Mouse (Mus musculus): Measurements from ENCODE around the gene Errfi1. TPM values are rescaled to one million over a fixed set of nuclear protein-coding genes. Genes with fewer than 3 reads are reported as not detected.

Errfi1 gene
- total and polyA plus RNA-seq, 3 experiments: 2.1 to 2.7 TPM; not detected in 1

DNA sequence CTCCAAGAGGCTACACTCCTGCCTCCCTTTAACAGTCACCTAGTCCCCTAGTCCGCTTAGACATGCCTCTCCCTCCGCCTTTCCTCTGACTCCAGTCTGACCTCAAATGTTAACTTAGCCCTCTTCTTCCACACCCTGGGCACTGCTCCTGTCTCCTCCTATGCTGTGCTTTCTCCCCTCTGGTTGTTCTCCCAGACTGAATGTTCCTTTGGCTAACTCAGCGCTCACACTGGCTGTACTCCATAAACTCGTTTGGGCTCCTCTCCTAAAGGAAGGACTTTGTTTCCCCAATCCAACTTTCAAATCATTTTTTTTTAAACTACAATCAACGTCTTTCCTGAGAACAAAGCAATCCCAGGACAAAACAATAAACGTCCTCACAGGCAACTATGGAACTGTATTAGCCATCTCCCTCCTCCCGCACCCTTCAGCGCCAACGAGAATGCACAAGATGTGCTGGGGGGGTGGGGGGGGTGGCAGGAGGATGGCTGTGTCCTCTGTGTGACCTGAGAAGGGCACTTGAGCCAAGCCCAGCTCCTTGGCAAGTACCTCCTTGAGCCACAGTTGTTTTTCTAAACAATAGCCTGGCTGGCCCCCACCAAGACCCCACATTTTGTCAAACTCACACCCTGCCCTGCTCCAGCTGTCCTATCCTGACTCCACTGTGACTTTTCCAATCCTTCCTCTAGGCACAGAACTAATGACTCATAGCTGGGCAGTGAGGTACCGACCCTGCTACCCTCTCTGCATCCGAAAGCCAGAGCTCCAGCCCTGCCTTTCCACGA, 34.4 kb upstream of the Errfi1 start:
- no peak for DNase-seq (ENCODE audit: low read depth, low spot score)
- TF ChIP-seq USF1 (IDR thresholded peaks at IDR 0.05; ENCODE audit: low read depth, low read length): no peak
- no peak for TF ChIP-seq GABPA (IDR thresholded peaks at IDR 0.05; ENCODE audit: low read depth, low read length)
- TF ChIP-seq GATA1 (IDR thresholded peaks at IDR 0.05; ENCODE audit: low read depth, low read length): no peak
- no peak for TF ChIP-seq RAD21 (IDR thresholded peaks at IDR 0.05; ENCODE audit: low read depth, low read length)
- TF ChIP-seq CHD2 (IDR thresholded peaks at IDR 0.05; ENCODE audit: low read length): no peak
- TF ChIP-seq MYB (IDR thresholded peaks at IDR 0.05; ENCODE audit: low read depth, low read length): no peak
- no peak for TF ChIP-seq MXI1 (IDR thresholded peaks at IDR 0.05; ENCODE audit: low read depth, low read length)
- TF ChIP-seq SMC3 (IDR thresholded peaks at IDR 0.05; ENCODE audit: low read depth, low read length): no peak
- no peak for TF ChIP-seq E2F4 (IDR thresholded peaks at IDR 0.05; ENCODE audit: borderline replicate concordance, low read depth, low read length)
- no peak for TF ChIP-seq POLR2AphosphoS2 (IDR thresholded peaks at IDR 0.05; ENCODE audit: low read length)
- no peak for TF ChIP-seq RCOR1 (IDR thresholded peaks at IDR 0.05; ENCODE audit: low read depth, low read length)
- no peak for TF ChIP-seq TBP (IDR thresholded peaks at IDR 0.05; ENCODE audit: low read depth, low read length)
- H3K9me3 ChIP-seq (replicated peaks; ENCODE audit: insufficient read depth, low read length): no peaks in the 10 kb centered on the region
- H3K4me3 ChIP-seq (ENCODE audit: control insufficient read depth in 1 of 2, insufficient read depth in 1 of 2, low read depth in 2 of 2, low read length in 2 of 2): no peak overlapping the region
- H3K9ac ChIP-seq (ENCODE audit: control insufficient read depth, low read depth, low read length, poor library complexity, severe bottlenecking): no peak overlapping the region
- H3K79me2 ChIP-seq (ENCODE audit: control insufficient read depth, insufficient read depth, low read length, poor library complexity): no peaks in the 10 kb centered on the region
- H3K27me3 ChIP-seq (ENCODE audit: control insufficient read depth in 1 of 2, insufficient read depth in 2 of 2, low read length in 2 of 2): peaks cover 0 to 11% of the 10 kb centered on the region in 2 experiments; a peak in 3 of 4 replicates
- H3K4me1 ChIP-seq (ENCODE audit: control insufficient read depth in 1 of 2, insufficient read depth in 2 of 2, low read length in 2 of 2): peaks cover 0 to 4% of the 10 kb centered on the region in 2 experiments; a peak in 2 of 4 replicates
- H3K27ac ChIP-seq (ENCODE audit: control insufficient read depth, low read depth, low read length): no peak overlapping the region
- H3K36me3 ChIP-seq (ENCODE audit: control insufficient read depth in 1 of 2, insufficient read depth in 2 of 2, low read length in 2 of 2): peaks cover 0 to 2% of the 10 kb centered on the region in 2 experiments; a peak in 2 of 4 replicates

DNA sequence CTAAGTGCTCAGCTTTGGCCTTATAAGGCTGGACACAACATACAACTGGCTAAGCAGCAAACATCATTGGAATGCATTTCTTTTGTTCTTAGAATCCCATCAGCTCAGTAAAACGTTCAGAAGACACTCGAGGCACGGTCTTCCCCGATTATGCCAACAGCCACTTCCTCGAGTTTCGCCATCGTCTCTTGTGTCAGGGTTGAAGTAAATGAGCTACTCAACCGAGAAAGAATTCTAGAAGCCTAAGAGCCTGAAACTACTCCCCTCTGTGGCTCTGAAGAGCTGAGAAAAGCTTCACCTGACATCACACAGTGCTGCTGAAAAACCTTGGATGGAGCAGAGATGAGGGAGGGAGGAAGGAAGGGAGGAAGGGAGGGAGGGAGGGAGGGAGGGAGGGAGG, 32.3 kb upstream of the Errfi1 start:
- no peak overlapping the region for H3K4me3 ChIP-seq (ENCODE audit: control insufficient read depth in 1 of 2, insufficient read depth in 1 of 2, low read depth in 2 of 2, low read length in 2 of 2)
- no peaks in the 10 kb centered on the region for H3K79me2 ChIP-seq (ENCODE audit: control insufficient read depth, insufficient read depth, low read length, poor library complexity)
- no peak overlapping the region for H3K27ac ChIP-seq (ENCODE audit: control insufficient read depth, low read depth, low read length)
- peaks cover 0 to 18% of the 10 kb centered on the region in 2 experiments; a peak in 3 of 4 replicates for H3K4me1 ChIP-seq (ENCODE audit: control insufficient read depth in 1 of 2, insufficient read depth in 2 of 2, low read length in 2 of 2)
- H3K36me3 ChIP-seq (ENCODE audit: control insufficient read depth in 1 of 2, insufficient read depth in 2 of 2, low read length in 2 of 2): peaks cover 0 to 15% of the 10 kb centered on the region in 2 experiments; a peak in 2 of 4 replicates
- TF ChIP-seq CHD1 (IDR thresholded peaks at IDR 0.05; ENCODE audit: low read depth, low read length): no peak
- no peak for TF ChIP-seq POLR2A (IDR thresholded peaks at IDR 0.05; ENCODE audit: control insufficient read depth in 1 of 2, insufficient read depth in 1 of 2, low read depth in 1 of 2, low read length in 2 of 2, poor library complexity in 1 of 2)
- no peak for TF ChIP-seq ETS1 (IDR thresholded peaks at IDR 0.05; ENCODE audit: low read depth, low read length)
- TF ChIP-seq MYC (IDR thresholded peaks at IDR 0.05; ENCODE audit: low read depth, low read length): no peak
- no peak overlapping the region for H3K9ac ChIP-seq (ENCODE audit: control insufficient read depth, low read depth, low read length, poor library complexity, severe bottlenecking)
- DNase-seq (ENCODE audit: low read depth, low spot score): no peak
- H3K9me3 ChIP-seq (replicated peaks; ENCODE audit: insufficient read depth, low read length): no peaks in the 10 kb centered on the region
- H3K27me3 ChIP-seq (ENCODE audit: control insufficient read depth in 1 of 2, insufficient read depth in 2 of 2, low read length in 2 of 2): peaks cover 0 to 11% of the 10 kb centered on the region in 2 experiments; a peak in 2 of 4 replicates
